Mouse (Mus musculus) G1E (cell line): ENCODE measurements around the gene BC034090.

Experiments
- CTCF ChIP-seq: IDR thresholded peaks from 2 replicates; pipeline ENCODE4 v1.5.1; 2012; ENCODE audit warnings: low read depth, low read length, inconsistent platforms, mixed read lengths
- GATA1 ChIP-seq: IDR thresholded peaks from 2 replicates; pipeline ENCODE4 v1.6.1; 2012; ENCODE audit warnings: borderline replicate concordance, low read length, inconsistent platforms, mixed read lengths
- GATA2 ChIP-seq: IDR thresholded peaks from 2 replicates; pipeline ENCODE4 v1.6.1; 2012; ENCODE audit warnings: low read depth, low read length, inconsistent platforms, borderline replicate concordance
- TAL1 ChIP-seq: conservative IDR thresholded peaks from 2 replicates; pipeline ENCODE4 v1.6.1; 2012; ENCODE audit warnings: low read depth, low read length, inconsistent platforms, mixed read lengths

DNA sequence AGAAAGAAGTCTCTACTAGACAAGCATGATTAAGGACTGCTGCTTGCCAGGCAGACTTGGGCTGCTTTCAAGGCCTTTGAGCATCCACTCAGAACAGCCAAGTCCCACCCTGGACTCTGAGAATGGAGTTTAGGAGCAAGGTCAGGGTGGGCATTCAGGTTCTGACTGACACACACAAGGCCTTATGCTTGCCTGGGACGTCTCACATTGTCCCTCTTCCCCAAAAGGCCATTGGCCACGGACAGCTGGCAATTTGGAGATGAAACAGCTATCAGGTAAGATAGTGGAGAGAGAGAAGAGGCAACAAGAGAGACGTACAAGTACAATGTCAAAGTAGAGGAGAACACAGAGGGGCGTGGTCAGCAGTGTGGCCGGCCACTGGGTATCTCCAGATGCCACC lies 7.4 kb upstream of the BC034090 start:
- no peak for TF ChIP-seq CTCF
- no peak for TF ChIP-seq GATA1
- no peak for TF ChIP-seq TAL1
- TF ChIP-seq GATA2: no peak
